Mouse (Mus musculus) C2C12 (cell line): Measurements from ENCODE around the gene Rftn2. TPM values are rescaled to one million over a fixed set of nuclear protein-coding genes. Genes with fewer than 3 reads are reported as not detected.

Source experiments
- H3K27me3 ChIP-seq: one replicate; pipeline ENCODE4 v1.6.1; 2011; ENCODE audit not compliant: control insufficient read depth, insufficient read depth, insufficient read length
- H3K36me3 ChIP-seq: one replicate; pipeline ENCODE4 v1.6.1; 2011; ENCODE audit not compliant: control insufficient read depth, insufficient read depth
- H3K4me3 ChIP-seq: one replicate; pipeline ENCODE4 v1.5.1; 2011; ENCODE audit warnings: mild to moderate bottlenecking, control low read depth; ENCODE audit not compliant: poor library complexity, insufficient read depth, severe bottlenecking
- H3K79me2 ChIP-seq: one replicate; pipeline ENCODE4 v1.6.1; 2011; ENCODE audit not compliant: control insufficient read depth, insufficient read depth
- H3K79me3 ChIP-seq: one replicate; pipeline ENCODE4 v1.6.1; 2011; ENCODE audit warnings: low read depth, control low read depth
- H3ac ChIP-seq: one replicate; pipeline ENCODE3; 2011; ENCODE audit warnings: low read depth; ENCODE audit not compliant: control insufficient read depth, insufficient read length
- CEBPB ChIP-seq: IDR thresholded peaks from one replicate; pipeline ENCODE4 v1.6.1; 2011; ENCODE audit warnings: low read depth, mild to moderate bottlenecking, control low read depth, moderate library complexity
- CTCF ChIP-seq: IDR thresholded peaks from one replicate; pipeline ENCODE4 v1.5.1; 2011; ENCODE audit not compliant: control insufficient read depth, insufficient read depth, insufficient read length
- FOSL1 ChIP-seq: IDR thresholded peaks from one replicate; pipeline ENCODE4 v1.8.0; 2011; ENCODE audit warnings: mild to moderate bottlenecking, low read length; ENCODE audit not compliant: poor library complexity, insufficient read depth, severe bottlenecking
- MAX ChIP-seq: IDR thresholded peaks from one replicate; pipeline ENCODE4 v1.6.1; 2011; ENCODE audit warnings: mild to moderate bottlenecking, control low read depth
- MYOD1 ChIP-seq: IDR thresholded peaks from one replicate; pipeline ENCODE4 v1.6.1; 2011; ENCODE audit warnings: low read depth; ENCODE audit not compliant: control insufficient read depth, insufficient read length
- MYOG ChIP-seq: IDR thresholded peaks from one replicate; pipeline ENCODE4 v1.6.1; 2011; ENCODE audit not compliant: control insufficient read depth, insufficient read length; ENCODE audit errors: extremely low read depth
- USF1 ChIP-seq: IDR thresholded peaks from one replicate; pipeline ENCODE4 v1.6.1; 2011; ENCODE audit warnings: low read depth, mild to moderate bottlenecking, control low read depth, moderate library complexity
- polyA plus RNA-seq: library from polyadenylated mRNA; unstranded; fragments of >200 nt; fragmentation: generic; extraction: Trizol; gene quantifications from one replicate; pipeline ENCODE4 v1.2.1, GENCODE M21; 2012; ENCODE audit warnings: missing spikeins

The Rftn2 gene
- polyA plus RNA-seq, 1 experiment, result 13.0 TPM

GRCm38 (mm10) chr1:55238496-55238895 is 11.9 kb upstream of the Rftn2 start:
- Histone ChIP-seq H3ac (peak overlapping the region; percentile 76), H3K79me2 (peaks cover 64% of the 10 kb centered on the region), H3K27me3 (no peaks in the 10 kb centered on the region), H3K4me3 (peak overlapping the region; percentile 79), H3K79me3 (peaks cover 58% of the 10 kb centered on the region), H3K36me3 (peaks cover 22% of the 10 kb centered on the region)
- TF ChIP-seq MAX, result no peak
- no peak for TF ChIP-seq USF1
- no peak for TF ChIP-seq CEBPB
- no peak for TF ChIP-seq MYOD1

- Histone ChIP-seq H3K79me2 (peaks cover 57% of the 10 kb centered on the region), H3ac (peak overlapping the region; percentile 76), H3K79me3 (peaks cover 52% of the 10 kb centered on the region), H3K4me3 (peak overlapping the region; percentile 79), H3K27me3 (no peaks in the 10 kb centered on the region), H3K36me3 (peaks cover 26% of the 10 kb centered on the region)
- TF ChIP-seq CEBPB, result no peak
- no peak for TF ChIP-seq FOSL1
- no peak for TF ChIP-seq MYOG
- no peak for TF ChIP-seq MYOD1
- TF ChIP-seq USF1, result no peak
- no peak for TF ChIP-seq CTCF
- no peak for TF ChIP-seq MAX
Observed at GRCm38 (mm10) chr1:55237643-55238161, 11.1 kb upstream of the Rftn2 start.

GRCm38 (mm10) chr1:55236890-55237642 is 10.5 kb upstream of the Rftn2 start, which contains the start of gene Mars2:
Gene Mars2, plus strand, starts transcription at chr1:55237177.
- peaks cover 19% of the 10 kb centered on the region for H3K36me3 ChIP-seq
- peaks cover 50% of the 10 kb centered on the region for H3K79me2 ChIP-seq
- peak within 1 kb of the TSS; percentile 79 for H3K4me3 ChIP-seq
- peak within 1 kb of the TSS; percentile 76 for H3ac ChIP-seq
- TF ChIP-seq FOSL1, result no peak
- peak; percentile 76 for TF ChIP-seq MAX
- H3K79me3 ChIP-seq, result peaks cover 46% of the 10 kb centered on the region
- H3K27me3 ChIP-seq, result no peaks in the 10 kb centered on the region

GRCm38 (mm10) chr1:55236487-55236886 is 9.9 kb upstream of the Rftn2 start:
- peaks cover 14% of the 10 kb centered on the region for H3K36me3 ChIP-seq
- H3K79me3 ChIP-seq, result peaks cover 40% of the 10 kb centered on the region
- no peaks in the 10 kb centered on the region for H3K27me3 ChIP-seq
- peaks cover 44% of the 10 kb centered on the region for H3K79me2 ChIP-seq
- no peak for TF ChIP-seq MAX
- no peak for TF ChIP-seq FOSL1
- no peak overlapping the region for H3ac ChIP-seq
- H3K4me3 ChIP-seq, result peak overlapping the region; percentile 79

GRCm38 (mm10) chr1:55234910-55235520 is 8.4 kb upstream of the Rftn2 start:
- peaks cover 30% of the 10 kb centered on the region for H3K79me2 ChIP-seq
- H3K27me3 ChIP-seq, result no peaks in the 10 kb centered on the region
- peaks cover 26% of the 10 kb centered on the region for H3K79me3 ChIP-seq
- H3K36me3 ChIP-seq, result peaks cover 7% of the 10 kb centered on the region
- no peak for TF ChIP-seq MYOD1
- TF ChIP-seq MYOG, result no peak
- TF ChIP-seq CTCF, result no peak
- TF ChIP-seq FOSL1, result no peak
- no peak for TF ChIP-seq CEBPB
- no peak for TF ChIP-seq MAX
- no peak for TF ChIP-seq USF1
- H3K4me3 ChIP-seq, result no peak overlapping the region
- no peak overlapping the region for H3ac ChIP-seq

DNA sequence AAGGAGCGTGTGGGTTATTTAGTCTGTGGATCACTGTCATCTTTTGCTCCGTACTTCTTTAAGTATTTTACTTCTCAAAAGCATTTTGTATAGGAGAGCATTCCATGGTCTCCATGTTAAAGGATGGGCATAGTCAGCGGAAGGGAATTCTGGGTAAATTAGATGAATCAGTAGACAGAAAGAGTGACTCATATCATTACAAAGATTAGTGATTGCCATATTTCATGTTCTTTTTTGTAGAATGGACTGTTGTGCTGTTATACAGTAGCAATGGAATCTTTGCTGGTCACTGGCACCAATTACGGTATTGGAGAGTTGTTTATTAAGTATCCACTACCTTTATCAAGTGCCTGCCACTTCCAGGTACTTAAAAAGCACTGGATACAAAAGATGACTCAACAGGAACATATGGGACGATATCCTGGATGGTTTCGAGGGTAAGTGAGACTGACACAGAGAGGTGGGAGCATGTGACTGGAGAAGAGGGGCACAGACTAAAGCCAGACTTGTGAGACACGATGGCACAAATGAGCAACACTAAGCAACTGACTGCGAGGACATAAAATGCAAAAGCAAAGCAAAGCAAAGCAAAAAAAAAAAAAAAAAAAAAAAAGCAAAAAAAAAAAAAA is 1.8 kb upstream of the Rftn2 start:
- peaks cover 9% of the 10 kb centered on the region for H3K36me3 ChIP-seq
- no peak overlapping the region for H3ac ChIP-seq
- peaks cover 47% of the 10 kb centered on the region for H3K79me2 ChIP-seq
- no peak for TF ChIP-seq MYOG
- TF ChIP-seq MAX, result no peak
- TF ChIP-seq CTCF, result no peak
- TF ChIP-seq USF1, result peak; percentile 59
- TF ChIP-seq MYOD1, result no peak
- TF ChIP-seq FOSL1, result peak; percentile 62
- no peak for TF ChIP-seq CEBPB
- H3K79me3 ChIP-seq, result peaks cover 19% of the 10 kb centered on the region
- no peaks in the 10 kb centered on the region for H3K27me3 ChIP-seq
- H3K4me3 ChIP-seq, result peak overlapping the region; percentile 2
